Comparison of ENCODE assay signal across 14 mouse cellular contexts in the genomic region with DNA sequence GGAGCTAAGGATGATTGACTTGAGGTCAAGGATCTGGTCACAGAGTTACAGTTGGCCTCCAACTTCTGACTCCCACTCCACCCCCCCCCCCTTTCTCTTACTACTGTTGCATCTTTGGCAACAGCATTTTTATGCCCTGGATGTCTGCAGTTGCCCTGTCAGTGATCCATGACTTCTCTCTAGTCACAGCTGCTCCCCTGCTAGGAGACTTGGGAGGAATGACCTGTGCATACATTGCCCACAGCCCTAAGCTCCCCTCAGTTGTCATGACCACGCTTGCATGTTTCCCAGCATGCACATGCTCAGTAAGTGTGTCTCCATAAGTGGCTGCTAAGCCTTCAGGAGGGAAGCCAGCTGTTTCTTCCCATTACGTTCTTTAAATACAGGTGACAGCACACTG.
DNase-seq lines count a peak whose midpoint lies in the region; ATAC-seq and TF ChIP-seq lines count a peak whose summit lies in the region.
"Had no signal": no experiment of that assay in that cellular context is flagged by ENCODE, and none has a peak within 500 bp of the region (broad histone marks: within the 10 kb centered on the region; RNA-seq: fewer than 3 reads in every experiment).

No protein-coding gene starts in this region.

- 65% methylated on average over 2 of the region's 2 CpGs for WGBS in heart, embryonic 12.5 days
- WGBS in stomach, embryonic 14.5 days: 19% methylated on average over 2 of the region's 2 CpGs
- 22% methylated on average over 2 of the region's 2 CpGs for WGBS in stomach, postnatal 0 days

- no peak overlapping the region for H3K27ac ChIP-seq in heart, embryonic 12.5 days (ENCODE audit: poor library complexity, severe bottlenecking)
- no peak overlapping the region for H3K27ac ChIP-seq in stomach, embryonic 14.5 days (ENCODE audit: low read length)
- no peak overlapping the region for H3K27ac ChIP-seq in stomach, postnatal 0 days (replicated peaks)
- H3K27ac ChIP-seq: forebrain, embryonic 12.5 days; heart, embryonic 13.5 days; limb, embryonic 15.5 days had no signal

- no peak for TF ChIP-seq CTCF in stomach, postnatal 0 days (IDR thresholded peaks at IDR 0.05; ENCODE audit: low read depth)

- H3K36me3 ChIP-seq in heart, embryonic 12.5 days: no peaks in the 10 kb centered on the region
- no peaks in the 10 kb centered on the region for H3K36me3 ChIP-seq in stomach, embryonic 14.5 days (ENCODE audit: control insufficient read depth, insufficient read depth, low read length)
- no peaks in the 10 kb centered on the region for H3K36me3 ChIP-seq in stomach, postnatal 0 days (ENCODE audit: control insufficient read depth, insufficient read depth, low read length)
- H3K36me3 ChIP-seq: forebrain, embryonic 12.5 days; heart, embryonic 13.5 days; limb, embryonic 15.5 days had no signal

- no peak overlapping the region for H3K4me3 ChIP-seq in heart, embryonic 12.5 days
- no peak overlapping the region for H3K4me3 ChIP-seq in stomach, embryonic 14.5 days (ENCODE audit: low read depth, low read length)
- H3K4me3 ChIP-seq in stomach, postnatal 0 days (ENCODE audit: low read depth, low read length): no peak overlapping the region
- H3K4me3 ChIP-seq: forebrain, embryonic 12.5 days; heart, embryonic 13.5 days; limb, embryonic 15.5 days had no signal

- ATAC-seq in heart, embryonic 12.5 days (ENCODE audit: insufficient number of reproducible peaks, low FRiP score): no peak
- peak; percentile 63; the same call in 1 of the 2 replicates for ATAC-seq in stomach, embryonic 14.5 days (ENCODE audit: insufficient number of reproducible peaks, insufficient read depth, low FRiP score, low read depth)
- ATAC-seq in stomach, postnatal 0 days (ENCODE audit: low FRiP score, low TSS enrichment): no peak

- H3K4me2 ChIP-seq in heart, embryonic 12.5 days: no peak overlapping the region
- H3K4me2 ChIP-seq in stomach, embryonic 14.5 days (replicated peaks; ENCODE audit: low read depth, low read length): no peak overlapping the region
- H3K4me2 ChIP-seq in stomach, postnatal 0 days (replicated peaks; ENCODE audit: low read depth): no peak overlapping the region
- H3K4me2 ChIP-seq: forebrain, embryonic 12.5 days; heart, embryonic 13.5 days; limb, embryonic 15.5 days had no signal

- H3K9ac ChIP-seq in heart, embryonic 12.5 days: no peak overlapping the region
- H3K9ac ChIP-seq in stomach, embryonic 14.5 days (replicated peaks; ENCODE audit: low read depth, low read length): no peak overlapping the region
- no peak overlapping the region for H3K9ac ChIP-seq in stomach, postnatal 0 days (ENCODE audit: low read length)
- H3K9ac ChIP-seq: forebrain, embryonic 12.5 days; heart, embryonic 13.5 days; limb, embryonic 15.5 days had no signal

- H3K4me1 ChIP-seq in heart, embryonic 12.5 days (replicated peaks): no peaks in the 10 kb centered on the region
- H3K4me1 ChIP-seq in stomach, embryonic 14.5 days (ENCODE audit: control insufficient read depth, insufficient read depth, low read length): 0 out of 2 replicates have a peak, but pooled peaks cover 7% of the 10 kb centered on the region
- no peaks in the 10 kb centered on the region for H3K4me1 ChIP-seq in stomach, postnatal 0 days (replicated peaks; ENCODE audit: control insufficient read depth, insufficient read depth)
- H3K4me1 ChIP-seq: heart, embryonic 13.5 days had no signal

- peak; percentile 22 for DNase-seq in heart, adult 11 months
- DNase-seq in stomach, postnatal 0 days (ENCODE audit: low spot score): no peak
- peak; percentile 2 to 20 for DNase-seq in kidney, postnatal 36 days
- DNase-seq in urinary bladder, postnatal 36 days (ENCODE audit: low spot score in 2 of 2): no peak
- no peak for DNase-seq in gastrocnemius, postnatal 10 days
- DNase-seq in layer of hippocampus, postnatal 25 days (ENCODE audit: extremely low spot score in 1 of 2, low spot score in 1 of 2): no peak
- DNase-seq: layer of hippocampus, adult 9-11 months; lung, postnatal 10 days; thymus, postnatal 14 days had no signal

- H3K9me3 ChIP-seq in heart, embryonic 12.5 days (replicated peaks): no peaks in the 10 kb centered on the region
- H3K9me3 ChIP-seq in stomach, embryonic 14.5 days (ENCODE audit: control insufficient read depth, low read depth, low read length): no peaks in the 10 kb centered on the region
- no peaks in the 10 kb centered on the region for H3K9me3 ChIP-seq in stomach, postnatal 0 days (ENCODE audit: control insufficient read depth, low read length)
- H3K9me3 ChIP-seq: forebrain, embryonic 12.5 days; heart, embryonic 13.5 days; limb, embryonic 15.5 days had no signal

- H3K27me3 ChIP-seq in heart, embryonic 12.5 days (replicated peaks): no peaks in the 10 kb centered on the region
- no peaks in the 10 kb centered on the region for H3K27me3 ChIP-seq in stomach, embryonic 14.5 days (ENCODE audit: control insufficient read depth, insufficient read depth, low read length)
- H3K27me3 ChIP-seq in stomach, postnatal 0 days (ENCODE audit: control insufficient read depth, insufficient read depth, low read length): no peaks in the 10 kb centered on the region
- H3K27me3 ChIP-seq: forebrain, embryonic 12.5 days; heart, embryonic 13.5 days; limb, embryonic 15.5 days had no signal

- TF ChIP-seq EP300 in stomach, postnatal 0 days (optimal IDR thresholded peaks at IDR 0.05): no peak

Comparison
In these comparisons a context has a peak if more than half of its experiments do, and no peak if none do; other contexts are left out.
1. DNase-seq: peak in heart, adult 11 months (single experiment) and kidney, postnatal 36 days (2 of 2); none in stomach, postnatal 0 days (single experiment), urinary bladder, postnatal 36 days (0 of 2), gastrocnemius, postnatal 10 days (single experiment) and layer of hippocampus, postnatal 25 days (0 of 2).